Mouse (Mus musculus) bone marrow macrophage, adult 2 months (primary cell): Measurements from ENCODE around the gene Tapbpl.

Experiments
- CTCF ChIP-seq: IDR thresholded peaks from 2 replicates; pipeline ENCODE4 v1.5.1; 2012; ENCODE audit warnings: low read depth, mild to moderate bottlenecking, low read length, moderate library complexity
- POLR2A ChIP-seq: IDR thresholded peaks from 2 replicates; pipeline ENCODE4 v1.6.1; 2012; ENCODE audit warnings: mild to moderate bottlenecking, low read depth, low read length, borderline replicate concordance

DNA sequence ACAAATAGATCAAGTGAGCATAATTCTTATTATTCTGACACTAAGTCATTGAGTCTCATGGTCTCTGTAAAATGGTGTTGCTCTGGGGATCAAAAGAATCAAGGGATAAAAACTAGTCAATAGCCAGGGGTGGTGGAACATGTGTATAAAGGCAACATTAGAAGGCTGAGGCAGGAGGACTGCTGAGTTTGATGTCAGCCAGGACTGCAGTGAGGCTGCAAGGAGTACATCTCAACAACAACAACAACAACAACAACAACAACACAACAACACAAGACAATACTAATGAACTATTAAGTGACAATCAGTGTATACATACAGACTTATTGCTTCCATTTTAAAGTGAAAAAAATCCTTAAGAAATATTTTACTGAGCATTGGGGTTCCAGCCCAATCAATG lies 40.8 kb downstream of the Tapbpl start:
- TF ChIP-seq CTCF, result no peak
- TF ChIP-seq POLR2A, result no peak
